Mouse (Mus musculus): ENCODE measurements around the gene Prkn.

Prkn gene

DNA sequence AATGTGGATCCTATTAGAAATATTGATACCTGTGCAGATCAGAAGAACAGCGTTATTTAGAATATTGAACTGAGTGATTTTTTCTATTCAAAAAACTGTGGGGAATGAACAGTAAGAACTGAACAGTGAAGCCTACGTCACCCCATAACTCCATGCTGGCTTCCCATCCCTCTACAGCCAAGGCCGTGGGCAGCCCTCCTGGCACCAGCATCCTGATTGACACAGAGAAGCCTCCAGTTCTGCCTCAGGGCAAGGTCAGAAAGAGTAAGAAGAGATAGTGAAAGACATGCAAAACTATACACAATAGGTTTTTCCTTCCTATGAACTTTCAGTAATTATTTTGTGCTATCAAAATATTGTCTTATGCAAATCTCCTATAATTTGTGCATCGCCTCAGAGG lies 557.5 kb downstream of the Prkn start:
- DNase-seq (ENCODE audit: inconsistent ontology term) = no peak

GRCm38 (mm10) chr17:11402225-11402875 lies 562.2 kb downstream of the Prkn start:
- no peak for DNase-seq (ENCODE audit: inconsistent ontology term)

GRCm38 (mm10) chr17:11411414-11411813 lies 571.2 kb downstream of the Prkn start:
- no peak for DNase-seq (ENCODE audit: inconsistent ontology term)

DNA sequence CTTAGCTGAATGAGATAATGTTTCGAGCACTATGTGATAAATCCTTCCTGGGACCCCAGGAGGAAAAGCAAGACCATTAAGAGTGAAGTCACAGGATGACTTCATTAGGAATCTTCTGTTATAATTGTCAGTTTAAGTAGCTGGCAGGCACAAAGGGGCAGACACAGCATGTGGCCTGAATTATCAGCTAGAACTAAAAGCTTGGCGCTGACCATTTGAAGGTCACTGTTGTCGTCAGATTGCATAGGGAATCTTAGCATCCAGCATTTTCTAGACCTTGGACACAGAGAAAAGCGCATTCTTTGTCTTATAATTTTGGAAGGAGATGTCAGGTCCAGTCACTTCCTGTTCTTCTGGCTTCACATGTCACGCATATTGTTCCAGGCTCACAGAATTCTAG lies 573.5 kb downstream of the Prkn start:
- no peak for DNase-seq (ENCODE audit: inconsistent ontology term)

DNA sequence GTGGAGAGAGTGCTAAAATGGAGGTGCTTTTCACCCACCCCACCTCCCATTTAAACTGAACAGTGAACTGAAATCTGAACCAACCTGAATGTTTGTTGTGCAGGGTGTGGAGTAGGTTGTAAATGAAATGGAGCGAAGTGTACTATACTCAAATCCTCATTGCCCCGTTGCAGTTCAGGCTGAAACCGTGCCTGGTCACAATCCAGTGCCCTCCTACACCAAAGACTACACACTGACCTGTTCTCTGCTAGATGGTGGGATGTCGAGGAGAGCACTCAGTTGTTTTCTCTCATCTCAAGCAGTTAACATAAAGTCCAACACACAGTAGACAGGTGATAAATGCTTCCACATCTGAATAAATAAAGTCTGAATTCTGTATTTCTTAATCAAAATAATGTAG lies 574.1 kb downstream of the Prkn start:
- DNase-seq (ENCODE audit: inconsistent ontology term) = no peak

- no peak for DNase-seq (ENCODE audit: inconsistent ontology term)
Measured at GRCm38 (mm10) chr17:11417150-11417549, 577.0 kb downstream of the Prkn start.

GRCm38 (mm10) chr17:11419484-11419883 lies 579.3 kb downstream of the Prkn start:
- no peak for DNase-seq (ENCODE audit: inconsistent ontology term)

DNA sequence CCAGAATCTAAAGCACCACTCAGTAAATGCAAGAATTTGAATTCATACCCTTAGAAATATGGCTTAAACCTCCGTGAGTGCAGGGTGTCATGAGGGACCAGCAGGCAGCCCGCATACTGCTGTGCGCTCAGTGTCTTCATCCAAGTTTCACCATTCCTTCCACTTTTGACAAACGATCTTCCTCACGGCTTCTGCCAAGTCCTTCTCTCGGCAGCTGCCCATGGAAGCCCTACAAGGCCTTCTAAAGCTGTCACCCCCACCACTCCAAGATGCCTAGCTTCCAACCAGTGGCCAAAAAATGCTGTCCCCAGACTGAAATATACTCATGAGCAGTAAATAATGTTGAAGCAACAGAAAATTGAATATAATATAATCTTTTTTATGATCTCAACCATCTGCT lies 580.7 kb downstream of the Prkn start:
- DNase-seq (ENCODE audit: inconsistent ontology term) = no peak

- no peak for DNase-seq (ENCODE audit: inconsistent ontology term)
Measured at GRCm38 (mm10) chr17:11421264-11421940, 581.2 kb downstream of the Prkn start.

DNA sequence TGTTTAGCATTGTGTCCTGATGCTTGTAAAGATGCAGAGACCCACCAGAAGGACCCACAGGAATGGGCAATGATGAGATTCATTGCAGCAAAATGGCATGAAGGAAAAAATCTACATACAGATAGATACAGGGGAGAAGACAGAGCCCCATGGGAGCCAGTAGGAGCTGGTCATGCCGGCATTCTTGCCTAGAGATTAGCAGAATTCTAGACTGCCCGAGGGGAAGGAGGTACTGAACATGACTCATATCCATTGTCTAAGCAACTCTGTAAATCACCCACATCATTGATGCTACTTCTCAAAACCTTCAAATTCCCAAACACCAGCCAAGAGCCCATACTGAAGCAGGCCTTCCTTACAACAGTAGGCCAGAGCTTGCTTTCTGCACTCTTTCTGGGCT lies 591.1 kb downstream of the Prkn start:
- peak; percentile 21 for DNase-seq (ENCODE audit: inconsistent ontology term)

- no peak for DNase-seq (ENCODE audit: inconsistent ontology term)
Measured at GRCm38 (mm10) chr17:11432593-11432992, 592.4 kb downstream of the Prkn start.

GRCm38 (mm10) chr17:11462721-11463120 lies 622.5 kb downstream of the Prkn start:
- DNase-seq (ENCODE audit: inconsistent ontology term) = no peak

DNA sequence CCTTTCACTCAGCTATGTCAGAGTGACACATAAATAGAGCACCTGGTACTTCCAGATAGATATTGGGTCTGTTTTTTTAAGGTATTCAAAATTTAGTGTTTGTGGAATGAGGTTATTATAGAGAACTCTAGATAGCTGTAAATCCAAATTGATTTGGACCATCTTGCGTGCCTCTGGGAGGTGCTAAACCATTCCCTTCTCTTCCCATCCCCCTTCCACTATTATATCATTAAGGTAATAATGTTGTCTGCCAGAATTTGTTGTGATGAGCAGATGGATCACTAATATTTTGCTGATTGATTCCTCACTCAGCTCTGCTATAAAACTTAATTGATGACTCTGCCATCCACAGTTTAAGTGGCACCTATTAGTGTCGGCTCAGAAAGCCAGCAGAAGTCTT lies 625.9 kb downstream of the Prkn start:
- DNase-seq (ENCODE audit: inconsistent ontology term) = no peak

- DNase-seq (ENCODE audit: inconsistent ontology term) = peak; percentile 79
Measured at GRCm38 (mm10) chr17:11468624-11469023, 628.4 kb downstream of the Prkn start.

- no peak for DNase-seq (ENCODE audit: inconsistent ontology term)
Measured at GRCm38 (mm10) chr17:11483032-11483431, 642.8 kb downstream of the Prkn start.

DNA sequence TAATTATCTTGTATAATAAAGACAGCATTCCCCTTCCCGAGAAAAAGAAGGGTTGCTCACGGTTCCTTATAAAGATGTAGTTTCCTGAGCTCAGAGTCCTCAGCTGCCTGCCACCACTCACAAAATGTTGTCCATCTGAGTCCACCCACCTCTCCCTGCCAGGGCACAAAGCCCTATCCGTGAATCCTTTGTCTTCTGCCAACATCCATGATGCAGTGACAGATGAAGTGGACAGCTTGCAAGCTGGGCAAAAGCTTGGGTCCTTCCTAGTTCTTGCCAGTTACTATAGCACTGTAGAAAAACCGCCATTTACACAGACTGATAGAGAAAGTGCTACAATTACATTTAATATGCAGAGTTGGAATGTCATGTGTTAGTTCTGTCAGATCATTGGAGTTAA lies 649.9 kb downstream of the Prkn start:
- no peak for DNase-seq (ENCODE audit: inconsistent ontology term)

DNA sequence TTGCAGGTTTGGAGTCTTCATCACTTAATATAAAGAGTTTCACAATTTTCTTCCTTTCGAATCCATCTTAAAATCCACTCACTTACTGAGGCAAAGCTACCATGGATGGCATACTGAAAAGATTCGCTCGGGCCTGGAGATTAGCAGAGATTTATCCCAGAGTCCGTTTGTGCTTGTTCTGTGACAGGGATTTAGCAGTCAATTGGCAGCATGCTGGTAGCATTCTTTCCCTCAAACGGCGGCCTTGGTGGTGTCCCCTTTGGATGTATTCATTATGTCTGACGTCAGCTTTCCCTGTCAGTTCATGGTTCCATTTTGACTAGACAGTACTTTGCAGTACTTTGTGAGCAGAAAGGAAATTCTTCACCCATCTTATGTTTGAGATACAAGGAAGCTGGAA lies 662.4 kb downstream of the Prkn start:
- no peak for DNase-seq (ENCODE audit: inconsistent ontology term)

DNA sequence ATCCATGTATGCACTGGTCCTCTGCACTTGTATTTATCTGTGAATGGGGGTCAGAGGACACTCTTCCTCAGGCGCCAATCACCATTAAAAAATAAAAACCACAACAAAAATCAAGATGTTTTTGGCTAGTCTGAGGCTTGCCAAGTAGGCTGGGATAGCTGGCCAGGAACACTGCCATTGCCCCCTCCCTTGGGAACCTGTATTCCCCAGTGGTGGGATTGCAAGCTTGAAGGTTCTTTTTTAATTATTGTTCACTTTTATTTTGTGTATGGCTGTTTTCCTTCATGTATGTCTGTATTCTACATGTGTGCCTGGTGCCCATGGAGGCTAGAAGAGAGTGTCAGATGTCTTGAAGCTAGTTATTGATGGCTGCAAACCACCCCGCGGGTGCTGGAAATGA lies 664.3 kb downstream of the Prkn start:
- no peak for DNase-seq (ENCODE audit: inconsistent ontology term)

DNA sequence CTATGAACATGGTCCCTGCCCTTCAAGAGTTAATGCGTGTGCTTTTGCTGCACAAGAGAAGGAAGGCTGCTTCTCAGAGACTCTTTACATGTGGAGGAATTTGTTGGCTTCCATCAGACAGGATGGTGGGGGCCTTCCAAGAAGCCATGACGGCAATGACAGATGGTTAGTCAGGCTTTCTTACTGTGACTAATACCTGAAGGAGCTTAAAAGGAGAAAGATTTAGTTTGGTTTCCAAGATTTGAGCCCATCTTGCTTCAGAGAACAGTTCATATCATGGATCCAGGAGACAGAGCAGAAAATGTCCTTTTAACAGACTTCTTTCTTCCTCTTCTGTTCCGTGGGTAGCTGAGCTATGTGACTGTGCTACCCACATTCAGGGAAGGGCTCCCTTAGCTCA lies 666.9 kb downstream of the Prkn start:
- DNase-seq (ENCODE audit: inconsistent ontology term) = no peak

DNA sequence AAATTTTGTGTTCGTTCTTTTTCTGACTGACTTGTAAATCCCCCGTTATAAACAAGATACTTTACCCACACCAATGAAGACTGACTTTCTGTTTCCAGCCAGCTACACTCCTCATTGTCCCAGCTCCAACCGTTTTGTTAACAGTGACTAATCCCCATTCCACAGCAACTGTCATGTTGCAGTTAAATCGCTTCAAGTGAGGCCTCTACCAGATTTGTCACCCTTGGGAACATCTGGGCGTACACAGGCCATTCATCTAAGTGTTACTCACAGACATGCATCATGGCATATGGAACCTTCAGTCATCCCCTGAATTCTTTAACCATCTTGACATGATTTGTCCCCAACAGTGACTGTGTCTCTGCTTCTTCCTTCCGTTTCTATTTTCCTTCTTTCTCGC lies 669.9 kb downstream of the Prkn start:
- peak; percentile 40 for DNase-seq (ENCODE audit: inconsistent ontology term)

DNA sequence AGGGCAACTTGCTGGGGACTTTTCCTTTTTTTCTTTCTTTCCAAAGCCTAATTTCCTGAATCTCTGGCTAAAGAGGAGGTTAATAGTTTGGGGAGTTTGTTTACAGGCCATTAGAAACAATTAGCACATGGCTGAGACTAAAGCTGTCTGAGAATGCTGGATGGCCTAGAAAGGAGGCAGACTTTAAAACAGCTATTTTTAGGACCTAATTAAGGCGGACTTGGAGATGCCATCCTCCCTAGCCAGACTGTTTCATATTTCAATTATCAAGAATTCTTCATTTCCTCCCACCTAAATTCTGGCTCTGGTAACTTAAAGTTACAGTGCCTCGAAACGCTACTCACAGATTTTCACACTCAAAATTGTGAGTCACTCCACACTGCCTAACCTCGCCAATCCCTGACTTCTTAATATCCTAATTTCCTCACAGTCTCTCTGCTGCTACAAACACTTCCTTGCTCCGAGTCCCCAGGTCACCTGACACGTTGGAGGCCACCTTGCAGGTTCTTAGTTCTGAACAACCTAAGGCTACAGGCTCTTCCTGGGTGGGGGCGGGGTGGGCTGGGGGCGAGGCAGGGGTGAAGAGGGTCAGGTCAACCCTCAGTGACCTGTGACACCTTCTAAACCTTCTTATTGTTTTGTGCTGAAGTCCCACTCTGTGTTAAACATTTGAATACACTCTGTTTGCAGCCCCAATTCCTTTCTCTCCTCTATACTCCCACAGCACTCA lies 674.0 kb downstream of the Prkn start:
- DNase-seq (ENCODE audit: inconsistent ontology term) = peak; percentile 82

GRCm38 (mm10) chr17:11515619-11516018 lies 675.4 kb downstream of the Prkn start:
- no peak for DNase-seq (ENCODE audit: inconsistent ontology term)

GRCm38 (mm10) chr17:11516165-11516564 lies 676.0 kb downstream of the Prkn start:
- no peak for DNase-seq (ENCODE audit: inconsistent ontology term)

All from Muller cell, postnatal 12 days (primary cell).